In the genomic region with DNA sequence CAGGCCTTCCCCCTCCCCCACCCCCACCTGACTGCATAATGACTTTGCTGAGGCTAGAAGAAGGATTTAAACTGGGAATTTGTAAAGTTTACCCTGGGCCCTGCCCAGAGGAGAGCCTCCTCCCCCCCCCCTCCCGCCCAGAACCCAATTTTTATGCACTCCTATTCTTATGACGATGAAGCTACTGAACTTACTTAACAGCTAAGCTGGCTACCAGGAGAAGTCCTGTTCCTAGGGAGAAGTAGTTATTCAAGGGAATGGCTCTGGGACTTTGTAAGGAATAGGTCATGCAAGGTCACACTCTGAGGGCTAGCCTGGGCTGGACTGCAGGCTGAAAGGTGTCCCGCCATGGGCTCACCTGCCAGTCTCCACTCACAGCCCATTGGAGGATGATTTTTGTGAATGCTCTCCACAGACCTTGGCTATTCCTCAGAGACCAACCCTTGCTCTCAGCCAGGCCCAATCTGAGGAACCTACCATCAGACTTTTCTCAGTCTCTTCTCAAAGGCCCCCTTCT, we compare ENCODE assay signal across 22 mouse cellular contexts. TPM values are rescaled to one million over a fixed set of nuclear protein-coding genes. Genes with fewer than 3 reads are reported as not detected.
DNase-seq lines count a peak whose midpoint lies in the region; ATAC-seq and TF ChIP-seq lines count a peak whose summit lies in the region.
"Had no signal": no experiment of that assay in that cellular context is flagged by ENCODE, and none has a peak within 500 bp of the region (broad histone marks: within the 10 kb centered on the region; RNA-seq: fewer than 3 reads in every experiment).

No protein-coding gene starts in this region.

- H3K36me3 ChIP-seq in ES-Bruce4 (ENCODE audit: control insufficient read depth, insufficient read depth, low read length, poor library complexity, severe bottlenecking) (peaks cover 7% of the 10 kb centered on the region), ES-E14 (ENCODE audit: control insufficient read depth, insufficient read depth, low read length, poor library complexity, severe bottlenecking) (peaks cover 8% of the 10 kb centered on the region)
- H3K36me3 ChIP-seq: embryonic facial prominence, embryonic 10.5 days; embryonic facial prominence, embryonic 12.5 days; forebrain, embryonic 12.5 days had no signal

- in situ Hi-C loops in ES-E14 (cut with MboI; ENCODE audit: low sequenced_read_pairs in 2 of 2, unreplicated experiment in 2 of 2) = no loop called here

- DNase-seq in ES-E14 (ENCODE audit: low read depth, low spot score) (no peak), ZHBTc4 (ENCODE audit: low read depth, low spot score) (peak; percentile 87)
- no peak for DNase-seq in adrenal gland, postnatal 36 days
- no peak for DNase-seq in gastrocnemius, adult 18-20 months (ENCODE audit: low spot score)
- DNase-seq: adrenal gland, adult 2 months; adrenal gland, postnatal 10 days; adrenal gland, postnatal 25 days; cerebellum, adult 11-12 months; cerebellum, adult 2 months; cerebellum, adult 9-10 months; cerebellum, postnatal 10 days; cerebellum, postnatal 25 days had no signal

- H3K27ac ChIP-seq in ES-Bruce4 (ENCODE audit: insufficient read depth, low read length) = peak overlapping the region; percentile 95
- peak overlapping the region; percentile 99 for H3K27ac ChIP-seq in ES-E14 (ENCODE audit: insufficient read depth, low read depth, low read length, poor library complexity, severe bottlenecking)
- H3K27ac ChIP-seq: embryonic facial prominence, embryonic 10.5 days; embryonic facial prominence, embryonic 12.5 days; forebrain, embryonic 12.5 days had no signal

- H3K9ac ChIP-seq in ES-Bruce4 (ENCODE audit: low read depth, poor library complexity, severe bottlenecking) = peak overlapping the region; percentile 60; the same call in 1 of the 2 replicates
- H3K9ac ChIP-seq in ES-E14 (ENCODE audit: insufficient read depth, low read depth, low read length, poor library complexity, severe bottlenecking) = no peak overlapping the region
- H3K9ac ChIP-seq: embryonic facial prominence, embryonic 12.5 days; forebrain, embryonic 12.5 days had no signal

- H3K4me1 ChIP-seq in ES-Bruce4 (ENCODE audit: control insufficient read depth, insufficient read depth, low read length) (peaks cover 15% of the 10 kb centered on the region), ES-E14 (ENCODE audit: control insufficient read depth in 2 of 2, insufficient read depth in 2 of 2, low read length in 2 of 2, poor library complexity in 1 of 2) (peaks cover 13 to 49% of the 10 kb centered on the region in 2 experiments)

- no peak for ATAC-seq in frontal cortex, adult (ENCODE audit: low TSS enrichment)
- ATAC-seq: forebrain, embryonic 14.5 days; forebrain, embryonic 16.5 days had no signal

- no peak for TF ChIP-seq POLR2A in ES-Bruce4 (IDR thresholded peaks at IDR 0.05; ENCODE audit: insufficient read depth, low read length)

- H3K27me3 ChIP-seq in ES-Bruce4 (ENCODE audit: control insufficient read depth, insufficient read depth, low read length, poor library complexity, severe bottlenecking) = no peaks in the 10 kb centered on the region

- H3K4me3 ChIP-seq in ES-Bruce4 (ENCODE audit: low read depth, low read length) (no peak overlapping the region), ES-E14 (ENCODE audit: insufficient read depth in 1 of 2, low read depth in 1 of 2, low read length in 2 of 2, poor library complexity in 1 of 2, severe bottlenecking in 1 of 2) (no peak overlapping the region)
- H3K4me3 ChIP-seq: embryonic facial prominence, embryonic 10.5 days; embryonic facial prominence, embryonic 12.5 days; forebrain, embryonic 12.5 days had no signal

- H3K9me3 ChIP-seq in ES-Bruce4 (replicated peaks; ENCODE audit: control insufficient read depth, insufficient read depth, low read length, poor library complexity, severe bottlenecking) (no peaks in the 10 kb centered on the region), ES-E14 (ENCODE audit: control insufficient read depth, insufficient read depth, low read depth, low read length) (no peaks in the 10 kb centered on the region)
- H3K9me3 ChIP-seq: embryonic facial prominence, embryonic 10.5 days; embryonic facial prominence, embryonic 12.5 days; forebrain, embryonic 12.5 days had no signal

- TF ChIP-seq CTCF in ES-Bruce4 (IDR thresholded peaks at IDR 0.05; ENCODE audit: low read depth, low read length) = no peak

- TF ChIP-seq EP300 in ES-Bruce4 (IDR thresholded peaks at IDR 0.05; ENCODE audit: insufficient read depth, low read depth, low read length) = peak; percentile 94

TF ChIP-seq in ES-E14, 5 proteins besides CTCF, POLR2A, EP300 and RAD21:
- no peak for TF ChIP-seq ZC3H11A (IDR thresholded peaks at IDR 0.05; ENCODE audit: borderline replicate concordance, low read depth, low read length)
- no peak for TF ChIP-seq HCFC1 (IDR thresholded peaks at IDR 0.05; ENCODE audit: borderline replicate concordance, insufficient read depth, low read length)
- no peak for TF ChIP-seq MAFK (IDR thresholded peaks at IDR 0.05; ENCODE audit: insufficient read depth, low read depth, low read length)

RNA-seq across cellular contexts. Expression of a gene that starts 10.7 kb away (rescaled TPM):
- 82.9 and 84.3 TPM in 2 replicates for polyA plus RNA-seq in ES-Bruce4 (2011; ENCODE audit: insufficient read depth, insufficient read length, low read depth, missing spikeins)
- 147 and 268 TPM in 2 replicates for total RNA-seq in ES-E14 (2012; rRNA removed)
- total RNA-seq in adrenal gland, postnatal 36 days (2021) = not detected
- not detected for total RNA-seq in gastrocnemius, adult 18-20 months (2021)
- total RNA-seq: adrenal gland, adult 2 months; adrenal gland, postnatal 10 days; adrenal gland, postnatal 25 days; MEL had no signal
- polyA plus RNA-seq: adrenal gland, adult 2 months; C2C12; cerebellum, adult 2 months; cortical plate, adult 2 months; forebrain, embryonic 12.5 days; forebrain, embryonic 14.5 days; forebrain, embryonic 16.5 days had no signal

RNA-seq across cellular contexts. Expression of a gene that starts 20.0 kb away (rescaled TPM):
- 0.43 and 0.78 TPM in 2 replicates for polyA plus RNA-seq in ES-Bruce4 (2011; ENCODE audit: insufficient read depth, insufficient read length, low read depth, missing spikeins)
- 2.4 and 3.3 TPM in 2 replicates for total RNA-seq in ES-E14 (2012; rRNA removed)
- total RNA-seq in adrenal gland, postnatal 36 days (2021) = under 1 TPM; 0.30 to 0.89 TPM
- not detected for total RNA-seq in gastrocnemius, adult 18-20 months (2021)
- total RNA-seq: MEL had no signal
- polyA plus RNA-seq: C2C12 had no signal

RNA-seq across cellular contexts. Expression of a gene that starts 38.4 kb away (rescaled TPM):
- polyA plus RNA-seq in ES-Bruce4 (2011; ENCODE audit: insufficient read depth, insufficient read length, low read depth, missing spikeins) = 3.1 and 3.3 TPM in 2 replicates
- total RNA-seq in ES-E14 (2012; rRNA removed) = 10.8 and 43.2 TPM in 2 replicates
- total RNA-seq in adrenal gland, postnatal 36 days (2021) = not detected
- not detected for total RNA-seq in gastrocnemius, adult 18-20 months (2021)
- total RNA-seq: adrenal gland, postnatal 10 days; adrenal gland, postnatal 25 days had no signal
- polyA plus RNA-seq: cerebellum, adult 2 months; cortical plate, adult 2 months had no signal

RNA-seq across cellular contexts. Expression of a gene that starts 57.0 kb away (rescaled TPM):
- 21.5 and 30.7 TPM in 2 replicates for polyA plus RNA-seq in ES-Bruce4 (2011; ENCODE audit: insufficient read depth, insufficient read length, low read depth, missing spikeins)
- 23.9 TPM in 2 replicates for total RNA-seq in ES-E14 (2012; rRNA removed)
- 10 to 100 TPM; 20.5 to 24.1 TPM for total RNA-seq in adrenal gland, postnatal 36 days (2021)
- total RNA-seq in gastrocnemius, adult 18-20 months (2021) = 10 to 100 TPM in 1 of 2 experiments, 1 to 10 TPM in 1; 8.0 to 10.2 TPM

Comparison
In these comparisons a context has a peak if more than half of its experiments do, and no peak if none do; other contexts are left out.
1. RNA of a gene that starts 10.7 kb away (total RNA-seq): 147 to 268 TPM in ES-E14; not detected in gastrocnemius, adult 18-20 months and not detected in adrenal gland, postnatal 36 days; every median in the first group is over 100 times any median in the second.
2. RNA of a gene that starts 38.4 kb away (total RNA-seq): 10.8 to 43.2 TPM in ES-E14; not detected in adrenal gland, postnatal 36 days and not detected in gastrocnemius, adult 18-20 months; every median in the first group is over 10 times any median in the second.